Mouse (Mus musculus) midbrain, embryonic 16.5 days (tissue): ENCODE measurements at regions not wholly inside any gene's neighbourhood (a gene's known extent, or its start where the extent isn't known, plus 50 kb on each side); places are given as distances from the start of the nearest gene placed in this dataset.

Experiments used
- ATAC-seq: fragments of 200-750 bp; cut with Nextera tagmentation; 2 replicates; pipeline ENCODE4 v1.8.0; 2017; ENCODE audit warnings: moderate TSS enrichment
- H3K27ac ChIP-seq: fragments of 300-500 bp; sonication (generic); 2 replicates; pipeline ENCODE4 v1.5.1; 2014; ENCODE audit warnings: mild to moderate bottlenecking, low read length, mixed read lengths
- H3K27me3 ChIP-seq: fragments of 300-500 bp; sonication (generic); 2 replicates; pipeline ENCODE4 v1.6.1; 2014; ENCODE audit warnings: low read depth, low read length, mixed read lengths; ENCODE audit not compliant: control insufficient read depth, insufficient read depth
- H3K36me3 ChIP-seq: fragments of 300-500 bp; sonication (generic); 2 replicates; pipeline ENCODE4 v1.6.1; 2014; ENCODE audit warnings: mild to moderate bottlenecking, low read length, moderate library complexity, mixed read lengths; ENCODE audit not compliant: control insufficient read depth, insufficient read depth
- H3K4me1 ChIP-seq: fragments of 300-500 bp; sonication (generic); 2 replicates; pipeline ENCODE4 v1.6.1; 2014; ENCODE audit warnings: mild to moderate bottlenecking, low read length, mixed read lengths; ENCODE audit not compliant: control insufficient read depth, insufficient read depth
- H3K4me2 ChIP-seq: fragments of 300-500 bp; sonication (generic); 2 replicates; pipeline ENCODE4 v1.6.1; 2014; ENCODE audit warnings: mild to moderate bottlenecking, low read length, mixed read lengths
- H3K4me3 ChIP-seq: fragments of 300-500 bp; sonication (generic); 2 replicates; pipeline ENCODE4 v1.5.1; 2014; ENCODE audit warnings: low read depth, mild to moderate bottlenecking, low read length, moderate library complexity, mixed read lengths
- H3K9ac ChIP-seq: fragments of 300-500 bp; sonication (generic); 2 replicates; pipeline ENCODE4 v1.6.1; 2014; ENCODE audit warnings: low read depth, low read length, mixed read lengths
- H3K9me3 ChIP-seq: fragments of 300-500 bp; sonication (generic); replicated peaks from 2 replicates; pipeline ENCODE4 v1.6.1; 2014; ENCODE audit warnings: mild to moderate bottlenecking, low read length, mixed read lengths; ENCODE audit not compliant: control insufficient read depth, poor library complexity, severe bottlenecking
- WGBS: fragments of 180-500 bp; shearing (Covaris S2); extraction: QIAGEN DNeasy Blood & Tissue Kit; methylation state at CpG from one replicate; pipeline ENCODE4 v1.1.7; 2014; 5-methylcytosine and 5-hydroxymethylcytosine counted together

DNA sequence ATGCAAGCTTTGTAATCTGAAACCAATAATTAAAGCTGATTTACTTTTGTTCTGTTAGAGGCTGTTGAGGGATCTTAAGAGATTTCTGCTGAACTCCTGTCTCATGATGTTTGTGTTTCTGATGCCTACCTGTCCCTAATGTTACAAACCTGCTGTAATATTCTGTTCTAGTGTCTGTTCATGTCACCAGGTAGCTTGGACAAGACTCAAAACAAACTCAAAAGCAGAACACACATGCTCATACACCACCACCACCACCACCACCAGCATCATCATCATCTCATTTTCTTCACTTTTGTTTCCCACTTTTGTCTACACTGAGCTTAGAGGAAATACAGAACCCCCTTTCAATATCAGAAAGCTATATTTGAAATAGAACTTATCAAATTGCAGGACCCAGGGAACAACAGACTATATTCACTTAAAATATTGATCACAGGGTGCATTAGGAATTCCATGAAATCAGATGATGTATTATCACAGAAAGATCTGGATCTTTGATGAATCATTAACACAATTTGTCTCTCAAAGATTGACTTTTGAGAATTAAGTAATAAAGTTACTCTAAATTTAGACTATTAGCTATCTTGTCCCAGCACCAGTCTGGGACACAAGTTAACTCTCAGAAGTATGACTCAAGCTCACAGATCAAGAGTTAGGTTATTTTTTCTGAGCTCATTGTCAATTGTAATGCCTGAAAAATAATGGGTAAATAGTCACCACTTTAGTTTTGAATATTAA is 521.0 kb downstream of the 1190002N15Rik start:
- Histone ChIP-seq H3K4me1 (no peaks in the 10 kb centered on the region), H3K4me2 (no peak overlapping the region), H3K9ac (no peak overlapping the region), H3K27ac (no peak overlapping the region), H3K36me3 (no peaks in the 10 kb centered on the region), H3K4me3 (no peak overlapping the region), H3K9me3 (no peaks in the 10 kb centered on the region), H3K27me3 (no peaks in the 10 kb centered on the region)
- ATAC-seq = no peak

- Histone ChIP-seq H3K9me3 (no peaks in the 10 kb centered on the region), H3K4me3 (no peak overlapping the region), H3K27me3 (no peaks in the 10 kb centered on the region), H3K36me3 (no peaks in the 10 kb centered on the region), H3K9ac (no peak overlapping the region), H3K27ac (no peak overlapping the region), H3K4me2 (no peak overlapping the region), H3K4me1 (no peaks in the 10 kb centered on the region)
- ATAC-seq = no peak
- WGBS = 76% methylated on average over 3 of the region's 3 CpGs
These were observed 545.7 kb downstream of the 1190002N15Rik start for GRCm38 (mm10) chr9:93992216-93992615.

DNA sequence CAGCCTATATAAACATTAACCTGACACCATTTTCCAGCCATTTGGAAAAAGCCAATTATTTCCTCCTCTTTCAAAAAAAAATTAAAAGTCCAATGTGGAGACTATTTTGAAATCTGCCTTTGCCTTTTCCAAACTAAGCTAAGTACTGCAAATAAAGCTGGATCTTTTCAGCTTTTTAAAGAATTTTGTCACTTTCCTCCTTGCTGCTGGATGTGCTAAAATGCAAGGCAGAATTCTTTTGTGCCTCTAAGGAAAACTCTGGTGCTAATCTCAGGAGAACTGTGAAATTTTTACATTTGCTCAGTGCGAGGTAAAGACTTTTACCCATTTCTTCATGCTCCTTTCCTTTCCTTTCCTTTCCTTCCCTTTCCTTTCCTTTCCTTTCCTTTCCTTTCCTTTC is 546.7 kb downstream of the 1190002N15Rik start:
- no peaks in the 10 kb centered on the region for H3K36me3 ChIP-seq
- H3K27ac ChIP-seq = no peak overlapping the region
- ATAC-seq = no peak
- no peaks in the 10 kb centered on the region for H3K4me1 ChIP-seq
- WGBS = 71% methylated on average over 1 of the region's 1 CpGs
- no peak overlapping the region for H3K4me3 ChIP-seq
- H3K27me3 ChIP-seq = no peaks in the 10 kb centered on the region
- H3K9ac ChIP-seq = no peak overlapping the region
- H3K4me2 ChIP-seq = no peak overlapping the region
- no peaks in the 10 kb centered on the region for H3K9me3 ChIP-seq

- Histone ChIP-seq H3K27me3 (no peaks in the 10 kb centered on the region), H3K27ac (no peak overlapping the region), H3K9me3 (no peaks in the 10 kb centered on the region), H3K4me1 (no peaks in the 10 kb centered on the region), H3K36me3 (no peaks in the 10 kb centered on the region), H3K4me3 (no peak overlapping the region), H3K4me2 (no peak overlapping the region), H3K9ac (no peak overlapping the region)
- no peak for ATAC-seq
- WGBS = 52% methylated on average over 2 of the region's 2 CpGs
These were observed 556.7 kb downstream of the 1190002N15Rik start for GRCm38 (mm10) chr9:93981136-93981535.

GRCm38 (mm10) chr9:93969691-93970284 is 568.1 kb downstream of the 1190002N15Rik start:
- Histone ChIP-seq H3K9ac (no peak overlapping the region), H3K27me3 (no peaks in the 10 kb centered on the region), H3K4me1 (peaks cover 5% of the 10 kb centered on the region; the same call in 1 of the 2 replicates), H3K9me3 (no peaks in the 10 kb centered on the region), H3K36me3 (no peaks in the 10 kb centered on the region), H3K27ac (no peak overlapping the region), H3K4me2 (no peak overlapping the region), H3K4me3 (no peak overlapping the region)
- WGBS = 69% methylated on average over 6 of the region's 6 CpGs
- peak; percentile 39; the same call in 1 of the 2 replicates for ATAC-seq

GRCm38 (mm10) chr9:93969118-93969517 is 568.8 kb downstream of the 1190002N15Rik start:
- peaks cover 5% of the 10 kb centered on the region; the same call in 1 of the 2 replicates for H3K4me1 ChIP-seq
- no peak overlapping the region for H3K9ac ChIP-seq
- no peak overlapping the region for H3K27ac ChIP-seq
- H3K4me2 ChIP-seq = no peak overlapping the region
- no peaks in the 10 kb centered on the region for H3K9me3 ChIP-seq
- H3K27me3 ChIP-seq = no peaks in the 10 kb centered on the region
- H3K4me3 ChIP-seq = no peak overlapping the region
- no peak for ATAC-seq
- 70% methylated on average over 5 of the region's 5 CpGs for WGBS
- H3K36me3 ChIP-seq = no peaks in the 10 kb centered on the region

DNA sequence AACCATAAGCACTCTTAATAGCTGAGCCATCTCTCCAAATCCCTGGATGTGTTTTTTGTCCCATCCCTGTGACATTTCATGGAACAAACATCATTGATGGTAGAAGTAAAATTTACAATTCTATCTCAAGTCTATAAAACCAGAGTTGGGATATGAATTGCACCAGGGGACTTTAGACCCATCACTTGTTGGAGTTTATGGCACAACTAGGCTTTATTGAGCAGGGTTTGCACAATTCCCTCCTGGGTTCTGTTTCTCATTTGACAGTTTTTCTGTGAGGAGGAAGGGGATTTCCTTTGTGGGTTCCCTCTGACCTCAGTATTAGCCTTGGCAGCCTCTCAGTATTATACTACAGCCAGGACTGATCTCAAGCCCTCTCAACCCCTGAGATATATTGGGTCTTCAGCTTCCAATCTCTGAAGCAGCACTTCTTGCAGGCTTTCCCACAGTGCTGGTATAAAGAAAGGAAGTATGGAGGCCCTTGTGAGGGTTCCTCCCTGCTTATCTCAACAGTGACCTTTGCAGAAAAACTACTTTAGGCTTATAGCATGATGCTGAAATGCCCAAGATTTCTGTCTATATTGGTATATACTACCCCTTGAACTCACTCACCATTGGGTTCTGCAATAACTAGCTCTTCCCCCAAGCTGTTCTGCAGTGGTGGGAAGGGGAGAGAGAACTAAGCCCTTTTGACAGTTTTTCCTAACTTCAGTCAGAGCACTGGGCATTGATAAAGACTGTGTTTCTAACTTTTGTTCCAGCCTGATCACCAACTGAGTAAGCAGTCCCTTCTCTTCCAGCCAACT is 582.4 kb downstream of the 1190002N15Rik start:
- no peak overlapping the region for H3K27ac ChIP-seq
- H3K4me2 ChIP-seq = no peak overlapping the region
- ATAC-seq = no peak
- no peak overlapping the region for H3K9ac ChIP-seq
- no peaks in the 10 kb centered on the region for H3K9me3 ChIP-seq
- H3K4me1 ChIP-seq = no peaks in the 10 kb centered on the region
- no peaks in the 10 kb centered on the region for H3K36me3 ChIP-seq
- H3K4me3 ChIP-seq = no peak overlapping the region
- no peaks in the 10 kb centered on the region for H3K27me3 ChIP-seq

GRCm38 (mm10) chr9:93948671-93949070 is 589.2 kb downstream of the 1190002N15Rik start:
- no peaks in the 10 kb centered on the region for H3K27me3 ChIP-seq
- no peak for ATAC-seq
- no peaks in the 10 kb centered on the region for H3K9me3 ChIP-seq
- WGBS = 68% methylated on average over 1 of the region's 1 CpGs
- H3K27ac ChIP-seq = no peak overlapping the region
- H3K36me3 ChIP-seq = no peaks in the 10 kb centered on the region
- H3K4me2 ChIP-seq = no peak overlapping the region
- no peak overlapping the region for H3K4me3 ChIP-seq
- H3K4me1 ChIP-seq = no peaks in the 10 kb centered on the region
- H3K9ac ChIP-seq = no peak overlapping the region

GRCm38 (mm10) chr9:93947053-93947452 is 590.8 kb downstream of the 1190002N15Rik start:
- Histone ChIP-seq H3K4me1 (no peaks in the 10 kb centered on the region), H3K9ac (no peak overlapping the region), H3K27me3 (no peaks in the 10 kb centered on the region), H3K9me3 (no peaks in the 10 kb centered on the region), H3K4me2 (no peak overlapping the region), H3K4me3 (no peak overlapping the region), H3K36me3 (no peaks in the 10 kb centered on the region), H3K27ac (no peak overlapping the region)
- no peak for ATAC-seq
- 94% methylated on average over 1 of the region's 1 CpGs for WGBS
